Mouse (Mus musculus): ENCODE results near the gene Ctf1. TPM values are rescaled to one million over a fixed set of nuclear protein-coding genes. Genes with fewer than 3 reads are reported as not detected.

Gene Ctf1
- polyA plus RNA-seq, 1 experiment = not detected

DNA sequence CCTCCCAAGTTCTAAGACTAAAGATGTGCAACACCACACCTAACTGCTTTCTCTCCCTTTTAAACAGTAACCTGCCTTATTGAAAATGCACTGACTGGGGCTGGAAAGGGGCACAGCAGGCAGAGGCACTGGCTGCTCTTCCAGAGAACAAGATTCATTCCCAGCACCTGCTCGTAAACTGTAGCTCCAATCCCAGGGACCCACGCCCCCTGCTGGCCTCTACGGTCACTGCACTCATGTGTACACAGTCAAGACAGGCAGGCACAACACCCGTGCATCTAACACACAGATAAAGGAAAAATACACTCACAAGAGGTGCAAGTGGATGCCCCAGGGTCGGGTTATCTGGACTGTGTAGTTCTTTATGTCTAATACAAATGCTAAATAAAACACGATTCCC, 35.5 kb upstream of the Ctf1 start:
- no peak for TF ChIP-seq GATA1 (IDR thresholded peaks at IDR 0.05; ENCODE audit: borderline replicate concordance, low read length)
- TF ChIP-seq FLI1 (IDR thresholded peaks at IDR 0.05; ENCODE audit: low read length) = no peak
- H3K4me3 ChIP-seq (replicated peaks) = no peak overlapping the region
- H3K9me3 ChIP-seq = no peaks in the 10 kb centered on the region

DNA sequence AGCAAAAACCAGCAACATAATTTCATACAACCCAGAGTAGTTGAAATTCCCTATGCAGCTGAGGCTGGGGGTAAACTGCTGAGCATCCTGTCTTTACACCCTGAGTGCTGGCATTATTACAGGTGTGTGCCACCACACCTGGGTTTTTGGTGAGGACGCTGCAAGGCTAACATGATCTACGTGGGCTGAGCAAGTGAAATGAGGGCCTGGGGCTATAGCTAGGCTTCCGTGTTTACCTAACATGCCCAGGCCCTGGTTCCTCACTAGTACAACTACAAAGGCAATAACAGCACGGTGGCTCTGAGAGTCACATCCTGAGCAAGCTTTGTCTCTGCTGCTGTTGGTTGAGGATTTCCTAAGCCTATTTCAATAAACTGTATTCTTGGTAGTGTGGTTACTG, 34.9 kb upstream of the Ctf1 start:
- no peaks in the 10 kb centered on the region for H3K36me3 ChIP-seq (replicated peaks; ENCODE audit: low read length)

More for the DNA sequence above, 35.5 kb upstream of the Ctf1 start:
- Histone ChIP-seq H3K36me3 (replicated peaks; ENCODE audit: low read length) (no peaks in the 10 kb centered on the region), H3K27me3 (replicated peaks) (peaks cover 33% of the 10 kb centered on the region), H3K4me1 (peaks cover 5% of the 10 kb centered on the region; the same call in 1 of the 2 replicates)

DNA sequence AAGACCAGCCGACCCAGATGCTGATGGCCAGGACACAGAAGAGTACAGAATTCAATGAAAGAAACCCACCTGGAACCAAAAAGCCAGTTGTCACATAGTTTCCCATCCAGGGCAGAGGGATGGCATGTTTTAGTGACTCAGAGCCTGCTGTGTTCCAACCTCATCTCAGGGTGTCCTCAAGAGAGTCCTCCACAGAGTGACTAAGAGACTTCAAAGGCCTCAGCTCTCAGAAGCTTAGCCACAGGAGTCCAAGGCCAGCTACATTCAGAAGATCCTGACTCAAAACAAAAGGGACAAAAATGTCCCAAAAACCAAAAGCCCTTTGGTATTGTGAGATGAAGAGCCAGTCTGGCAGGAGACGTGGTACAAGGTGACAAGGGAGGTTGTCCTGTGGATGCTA, 33.7 kb upstream of the Ctf1 start:
- Histone ChIP-seq H3K27me3 (replicated peaks) (peaks cover 18% of the 10 kb centered on the region), H3K36me3 (replicated peaks; ENCODE audit: low read length) (no peaks in the 10 kb centered on the region), H3K4me3 (replicated peaks) (no peak overlapping the region), H3K9me3 (no peaks in the 10 kb centered on the region), H3K4me1 (peaks cover 5% of the 10 kb centered on the region; the same call in 1 of the 2 replicates)
- TF ChIP-seq GATA1 (IDR thresholded peaks at IDR 0.05; ENCODE audit: borderline replicate concordance, low read length) (no peak), FLI1 (IDR thresholded peaks at IDR 0.05; ENCODE audit: low read length) (no peak)

More for the DNA sequence above, 34.9 kb upstream of the Ctf1 start:
- Histone ChIP-seq H3K27me3 (replicated peaks) (peaks cover 28% of the 10 kb centered on the region), H3K9me3 (no peaks in the 10 kb centered on the region), H3K4me3 (replicated peaks) (no peak overlapping the region), H3K4me1 (peaks cover 5% of the 10 kb centered on the region; the same call in 1 of the 2 replicates)
- TF ChIP-seq GATA1 (IDR thresholded peaks at IDR 0.05; ENCODE audit: borderline replicate concordance, low read length) = no peak
- no peak for TF ChIP-seq FLI1 (IDR thresholded peaks at IDR 0.05; ENCODE audit: low read length)

DNA sequence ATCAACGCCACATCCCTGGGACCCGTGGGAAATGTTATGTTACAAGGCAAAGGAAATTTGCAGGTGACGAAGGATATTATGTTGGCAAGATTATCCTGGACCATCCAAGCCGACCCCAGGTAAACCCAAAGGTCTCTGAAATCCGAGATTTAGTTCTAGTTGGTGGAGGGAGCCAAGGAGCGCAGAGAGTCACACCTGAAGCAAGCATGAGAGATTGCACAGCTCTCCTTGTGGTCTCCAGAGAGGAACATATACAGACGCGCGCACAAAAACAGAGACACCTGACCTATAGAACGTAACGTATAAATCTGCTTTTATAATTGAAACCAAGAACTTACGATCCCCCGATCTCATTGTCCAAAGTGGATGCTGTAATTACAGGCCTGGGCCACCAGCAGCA, 32.0 kb upstream of the Ctf1 start:
- no peaks in the 10 kb centered on the region for H3K36me3 ChIP-seq (replicated peaks; ENCODE audit: low read length)
- TF ChIP-seq GATA1 (IDR thresholded peaks at IDR 0.05; ENCODE audit: borderline replicate concordance, low read length) = no peak
- no peak for TF ChIP-seq FLI1 (IDR thresholded peaks at IDR 0.05; ENCODE audit: low read length)
- no peak overlapping the region for H3K4me3 ChIP-seq (replicated peaks)
- no peaks in the 10 kb centered on the region; the same call in 1 of the 2 replicates for H3K4me1 ChIP-seq
- H3K9me3 ChIP-seq = no peaks in the 10 kb centered on the region
- peaks cover 22% of the 10 kb centered on the region for H3K27me3 ChIP-seq (replicated peaks)

DNA sequence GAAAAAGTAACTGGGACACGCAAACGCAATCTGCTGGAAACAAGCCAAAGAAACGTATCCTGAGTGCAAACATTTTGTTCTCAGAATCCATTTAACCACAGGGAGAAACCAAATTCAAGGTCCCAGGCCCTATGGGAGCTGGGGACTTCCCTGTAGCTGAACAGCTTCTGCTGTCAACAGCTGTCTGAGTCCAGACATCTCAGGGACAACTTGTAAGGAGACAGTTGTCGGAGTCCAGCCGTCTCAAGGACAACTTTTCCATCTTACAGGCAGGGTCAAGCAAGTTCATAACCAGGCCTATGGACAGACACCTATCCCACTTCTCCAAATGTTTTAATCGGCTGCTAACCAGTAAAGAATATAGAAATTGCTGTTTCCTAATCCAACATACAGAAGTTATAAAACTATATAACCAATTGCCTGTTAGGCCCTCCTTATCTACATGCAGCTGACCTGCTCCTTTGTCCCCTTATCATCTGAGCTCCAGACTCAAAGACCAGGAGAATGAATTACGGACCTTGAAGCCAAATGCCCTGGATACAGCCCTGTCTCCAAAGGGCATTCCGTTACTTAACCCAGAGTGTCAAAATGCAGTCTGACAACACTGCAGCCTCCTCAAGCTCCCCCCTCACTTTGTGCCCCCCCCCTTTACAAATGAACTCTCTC, 30.5 kb upstream of the Ctf1 start:
- no peaks in the 10 kb centered on the region for H3K36me3 ChIP-seq (replicated peaks; ENCODE audit: low read length)
- H3K4me3 ChIP-seq (replicated peaks) = no peak overlapping the region
- TF ChIP-seq FLI1 (IDR thresholded peaks at IDR 0.05; ENCODE audit: low read length) = no peak
- TF ChIP-seq GATA1 (IDR thresholded peaks at IDR 0.05; ENCODE audit: borderline replicate concordance, low read length) = no peak
- peaks cover 19% of the 10 kb centered on the region for H3K27me3 ChIP-seq (replicated peaks)
- H3K9me3 ChIP-seq = no peaks in the 10 kb centered on the region
- no peaks in the 10 kb centered on the region for H3K4me1 ChIP-seq

DNA sequence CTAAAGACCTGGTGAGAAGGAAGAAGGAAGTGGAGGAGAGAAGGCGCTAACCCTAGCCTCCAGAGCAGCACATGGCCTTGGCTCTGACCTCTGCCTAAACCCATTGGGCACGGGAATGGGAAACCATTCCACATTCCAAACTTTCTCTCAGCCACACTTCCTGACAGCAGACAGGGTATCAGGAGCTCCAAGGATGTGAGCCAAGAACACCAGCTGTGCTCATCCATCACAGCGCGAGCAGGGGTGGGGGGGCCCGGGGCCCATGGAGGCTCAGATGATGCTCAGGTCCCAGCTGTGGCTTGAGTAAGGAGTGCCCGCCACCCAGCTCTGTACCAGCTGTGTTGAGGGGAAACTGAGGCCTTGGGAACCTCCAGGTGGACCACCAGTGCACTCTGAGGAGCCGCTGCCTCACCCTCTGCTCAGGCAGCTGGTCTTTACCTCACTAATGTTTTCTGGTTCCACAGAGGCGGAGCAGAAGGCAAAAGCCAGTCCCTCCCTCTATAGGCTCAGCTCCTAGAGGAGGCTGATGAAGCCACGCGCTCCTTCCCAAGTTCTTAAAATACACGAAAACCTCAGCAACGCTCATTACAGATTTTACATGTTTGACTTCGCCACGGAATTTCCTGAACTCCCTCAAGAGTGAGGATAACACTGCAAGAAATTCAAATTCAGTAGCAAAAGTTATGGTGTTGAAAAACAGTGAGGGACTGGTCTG, 27.1 kb upstream of the Ctf1 start:
- no peaks in the 10 kb centered on the region for H3K36me3 ChIP-seq (replicated peaks; ENCODE audit: low read length)
- peaks cover 32% of the 10 kb centered on the region for H3K27me3 ChIP-seq (replicated peaks)
- TF ChIP-seq FLI1 (IDR thresholded peaks at IDR 0.05; ENCODE audit: low read length) (no peak), GATA1 (IDR thresholded peaks at IDR 0.05; ENCODE audit: borderline replicate concordance, low read length) (no peak)
- no peak overlapping the region for H3K4me3 ChIP-seq (replicated peaks)
- H3K4me1 ChIP-seq = no peaks in the 10 kb centered on the region
- no peaks in the 10 kb centered on the region for H3K9me3 ChIP-seq

DNA sequence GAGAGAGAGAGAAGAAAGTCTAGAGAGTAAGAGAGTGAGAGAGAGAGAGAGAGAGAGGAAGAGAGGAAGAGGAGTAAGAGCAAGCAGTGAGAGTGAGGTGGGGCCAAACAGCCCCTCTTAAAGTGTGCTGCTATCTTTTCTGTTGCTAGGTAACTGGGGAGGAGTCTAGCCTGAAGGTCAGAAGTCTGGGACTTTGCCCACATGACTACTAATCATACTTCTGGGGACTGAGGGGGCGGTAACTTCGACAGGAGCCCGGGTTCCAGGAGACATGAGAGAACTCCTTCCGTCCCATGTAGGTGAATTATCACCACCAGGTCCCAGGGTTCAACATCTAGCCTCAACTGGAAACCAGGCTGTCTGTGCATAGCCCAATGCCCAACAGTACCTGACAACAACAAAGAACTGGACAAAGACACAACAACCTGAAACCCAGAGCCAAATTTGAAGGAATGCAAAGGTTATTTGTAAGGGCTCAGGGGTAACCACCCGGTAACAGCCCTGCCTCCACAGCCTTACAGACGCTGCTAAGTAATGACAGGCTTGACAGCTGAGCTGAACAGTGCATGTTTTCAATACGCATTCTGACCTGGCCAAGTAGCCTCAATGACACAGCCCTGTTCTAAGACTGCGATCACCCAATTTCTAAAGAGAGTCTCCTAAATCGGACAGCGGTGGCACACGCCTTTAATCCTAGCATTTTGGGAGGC, 25.6 kb upstream of the Ctf1 start:
- H3K9me3 ChIP-seq = no peaks in the 10 kb centered on the region
- TF ChIP-seq GATA1 (IDR thresholded peaks at IDR 0.05; ENCODE audit: borderline replicate concordance, low read length) (no peak), FLI1 (IDR thresholded peaks at IDR 0.05; ENCODE audit: low read length) (no peak)
- peaks cover 9% of the 10 kb centered on the region for H3K4me1 ChIP-seq
- H3K36me3 ChIP-seq (replicated peaks; ENCODE audit: low read length) = no peaks in the 10 kb centered on the region
- no peak overlapping the region for H3K4me3 ChIP-seq (replicated peaks)
- peaks cover 31% of the 10 kb centered on the region for H3K27me3 ChIP-seq (replicated peaks)

DNA sequence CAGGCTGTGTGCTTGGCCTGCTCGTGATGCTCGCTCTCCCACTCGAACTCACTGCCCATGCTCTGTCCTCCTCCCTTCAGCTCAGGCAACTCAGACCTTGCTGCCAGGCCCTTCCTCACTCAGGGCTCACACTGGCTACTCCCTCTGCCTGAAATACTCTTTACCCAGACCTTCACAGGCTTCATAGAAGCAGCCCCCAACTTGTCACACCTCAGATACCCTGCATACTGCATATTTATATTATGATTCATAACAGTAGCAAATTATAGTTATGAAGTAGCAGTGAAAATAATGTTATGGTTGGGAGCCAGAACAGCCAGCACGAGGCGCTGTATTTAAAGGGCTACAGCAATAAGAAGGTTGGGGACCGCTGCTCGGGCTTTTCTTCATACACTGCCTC, 23.6 kb upstream of the Ctf1 start:
- TF ChIP-seq GATA1 (IDR thresholded peaks at IDR 0.05; ENCODE audit: borderline replicate concordance, low read length) (no peak), FLI1 (IDR thresholded peaks at IDR 0.05; ENCODE audit: low read length) (no peak)
- Histone ChIP-seq H3K4me3 (replicated peaks) (no peak overlapping the region), H3K36me3 (replicated peaks; ENCODE audit: low read length) (no peaks in the 10 kb centered on the region), H3K9me3 (no peaks in the 10 kb centered on the region), H3K27me3 (replicated peaks) (peaks cover 32% of the 10 kb centered on the region), H3K4me1 (peaks cover 9% of the 10 kb centered on the region)

DNA sequence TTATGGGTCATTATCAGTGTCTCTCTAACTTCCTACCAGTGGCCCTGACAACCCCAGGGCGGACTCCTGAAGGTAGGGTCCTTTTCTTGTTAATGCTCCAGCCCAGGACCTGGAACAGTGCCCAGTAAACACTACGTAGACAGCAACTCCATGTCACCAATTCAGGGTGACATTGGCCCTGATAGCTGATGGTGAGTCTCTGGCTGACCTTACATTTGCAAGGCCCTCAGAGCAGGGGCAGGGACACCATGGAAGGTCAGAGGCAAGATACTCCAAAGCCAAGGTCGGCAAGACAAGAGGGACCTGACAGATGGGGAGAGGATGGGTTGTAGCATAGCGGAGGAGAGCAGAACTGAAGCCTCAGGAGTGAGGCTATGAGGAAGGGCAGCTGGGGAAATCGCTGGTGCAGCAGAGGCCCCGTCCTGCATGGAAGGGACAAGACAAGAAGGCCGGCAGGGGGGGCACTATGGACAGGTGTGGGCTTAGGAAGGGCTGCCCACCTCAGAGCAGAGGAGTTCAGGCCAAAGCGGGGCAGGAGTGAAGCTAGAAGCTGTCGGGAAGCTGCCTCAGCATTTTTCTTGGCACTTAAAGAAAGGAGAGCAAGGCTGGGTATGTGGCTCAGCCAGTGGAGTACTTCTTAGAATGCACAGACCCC, 22.8 kb upstream of the Ctf1 start:
- Histone ChIP-seq H3K4me1 (peaks cover 9% of the 10 kb centered on the region), H3K27me3 (replicated peaks) (peaks cover 27% of the 10 kb centered on the region), H3K9me3 (no peaks in the 10 kb centered on the region), H3K36me3 (replicated peaks; ENCODE audit: low read length) (no peaks in the 10 kb centered on the region), H3K4me3 (replicated peaks) (no peak overlapping the region)
- TF ChIP-seq GATA1 (IDR thresholded peaks at IDR 0.05; ENCODE audit: borderline replicate concordance, low read length) (no peak), FLI1 (IDR thresholded peaks at IDR 0.05; ENCODE audit: low read length) (no peak)

Data from megakaryocyte, embryonic 14.5 days (primary cell).